10 mouse cellular contexts compared by ENCODE assay signal in the genomic region with DNA sequence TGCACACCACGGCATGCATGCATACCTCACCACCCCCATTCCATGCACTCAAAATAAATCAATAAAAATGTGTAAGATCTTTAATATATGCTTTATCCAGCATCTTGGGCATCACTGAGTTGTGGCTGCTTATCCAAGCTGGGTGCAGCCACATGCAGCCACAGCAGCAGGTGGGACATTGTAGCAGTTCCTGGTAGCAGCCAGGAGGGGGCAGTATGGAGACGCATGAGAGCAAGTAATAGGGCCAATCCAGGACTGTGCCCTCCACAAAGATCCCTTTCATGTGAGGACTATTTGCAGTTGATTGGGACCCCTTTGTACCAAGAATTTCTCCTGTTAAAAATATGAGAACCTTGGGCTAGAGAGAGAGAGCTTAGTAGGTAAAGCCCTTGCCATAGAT. TPM values are rescaled to one million over a fixed set of nuclear protein-coding genes. Genes with fewer than 3 reads are reported as not detected.
A peak's percentile ranks its signal among the peaks of the same experiment; 100 is the strongest.
DNase-seq lines count a peak whose midpoint lies in the region; ATAC-seq and TF ChIP-seq lines count a peak whose summit lies in the region.
"Had no signal": no experiment of that assay in that cellular context is flagged by ENCODE, and none has a peak within 500 bp of the region (broad histone marks: within the 10 kb centered on the region; RNA-seq: fewer than 3 reads in every experiment).

No protein-coding gene starts in this region.

- H3K36me3 ChIP-seq in kidney, postnatal 0 days (ENCODE audit: insufficient read depth, low read length): no peaks in the 10 kb centered on the region
- H3K36me3 ChIP-seq in MEL (ENCODE audit: control insufficient read depth in 1 of 2, insufficient read depth in 2 of 2, low read length in 2 of 2): no peaks in the 10 kb centered on the region
- H3K36me3 ChIP-seq in liver, embryonic 13.5 days: 0 out of 2 replicates have a peak, but pooled peaks cover under 1% of the 10 kb centered on the region

- no peak for TF ChIP-seq POLR2A in MEL (IDR thresholded peaks at IDR 0.05; ENCODE audit: control insufficient read depth in 1 of 2, insufficient read depth in 1 of 2, low read depth in 1 of 2, low read length in 2 of 2, poor library complexity in 1 of 2)

- H3K79me2 ChIP-seq in MEL (ENCODE audit: control insufficient read depth, insufficient read depth, low read length, poor library complexity): no peaks in the 10 kb centered on the region

- TF ChIP-seq CTCF in kidney, postnatal 0 days (IDR thresholded peaks at IDR 0.05; ENCODE audit: low read depth): peak; percentile 36; the same call in 1 of the 2 replicates
- TF ChIP-seq CTCF in MEL (IDR thresholded peaks at IDR 0.05 in 2 of 3, conservative IDR thresholded peaks at IDR 0.05 in 1 of 3; ENCODE audit: control insufficient read depth in 1 of 3, insufficient read depth in 1 of 3, low read depth in 2 of 3, low read length in 3 of 3, poor library complexity in 1 of 3, severe bottlenecking in 1 of 3): peak; percentile 77 to 94 (median 84)

- no peak overlapping the region for H3K9ac ChIP-seq in kidney, postnatal 0 days (ENCODE audit: low read depth, low read length)
- H3K9ac ChIP-seq in MEL (ENCODE audit: control insufficient read depth, low read depth, low read length, poor library complexity, severe bottlenecking): no peak overlapping the region
- H3K9ac ChIP-seq in liver, embryonic 13.5 days: no peak overlapping the region

- peak; percentile 50 for TF ChIP-seq RAD21 in MEL (IDR thresholded peaks at IDR 0.05; ENCODE audit: low read depth, low read length)

- no peak for DNase-seq in kidney, postnatal 0 days (ENCODE audit: low spot score)
- no peak for DNase-seq in kidney, adult 8-10 months
- peak; percentile 52 for DNase-seq in CD4-positive helper T cell, adult 2 months (ENCODE audit: low read depth, low spot score)
- DNase-seq in MEL (ENCODE audit: low read depth, low spot score): peak; percentile 80
- DNase-seq in liver, embryonic 13.5 days: peak; percentile 31
- DNase-seq in heart, postnatal 25 days (ENCODE audit: low spot score): no peak
- no peak for DNase-seq in frontal cortex, postnatal 10 days (ENCODE audit: low spot score in 2 of 2)

- H3K27me3 ChIP-seq in kidney, postnatal 0 days (ENCODE audit: insufficient read depth, low read length): no peaks in the 10 kb centered on the region
- no peaks in the 10 kb centered on the region for H3K27me3 ChIP-seq in MEL (ENCODE audit: control insufficient read depth in 1 of 2, insufficient read depth in 2 of 2, low read length in 2 of 2)
- no peaks in the 10 kb centered on the region for H3K27me3 ChIP-seq in liver, embryonic 13.5 days

- 66% methylated on average over 2 of the region's 2 CpGs for WGBS in kidney, postnatal 0 days
- 42% methylated on average over 2 of the region's 2 CpGs for WGBS in liver, embryonic 13.5 days (ENCODE audit: insufficient replicate concordance)

- ATAC-seq in kidney, postnatal 0 days (replicated peaks; ENCODE audit: low FRiP score, low read depth): no peak
- no peak for ATAC-seq in liver, embryonic 13.5 days (ENCODE audit: low read depth)

- H3K4me3 ChIP-seq in kidney, postnatal 0 days (replicated peaks; ENCODE audit: low read depth, low read length): no peak overlapping the region
- H3K4me3 ChIP-seq in MEL (ENCODE audit: control insufficient read depth in 1 of 2, insufficient read depth in 1 of 2, low read depth in 2 of 2, low read length in 2 of 2): no peak overlapping the region
- no peak overlapping the region for H3K4me3 ChIP-seq in liver, embryonic 13.5 days (replicated peaks)

- no peak overlapping the region for H3K27ac ChIP-seq in kidney, postnatal 0 days
- no peak overlapping the region for H3K27ac ChIP-seq in MEL (ENCODE audit: control insufficient read depth, low read depth, low read length)
- H3K27ac ChIP-seq in liver, embryonic 13.5 days: no peak overlapping the region

- intact Hi-C loops in heart, postnatal 25 days (cut with DNase I): no loop called here

- TF ChIP-seq EP300 in MEL (IDR thresholded peaks at IDR 0.05; ENCODE audit: low read depth in 1 of 2, low read length in 2 of 2): no peak

- H3K4me1 ChIP-seq in kidney, postnatal 0 days (replicated peaks; ENCODE audit: insufficient read depth, low read length): no peaks in the 10 kb centered on the region
- no peaks in the 10 kb centered on the region for H3K4me1 ChIP-seq in MEL (ENCODE audit: control insufficient read depth in 1 of 2, insufficient read depth in 2 of 2, low read length in 2 of 2)
- peaks cover 3% of the 10 kb centered on the region; the same call in 1 of the 2 replicates for H3K4me1 ChIP-seq in liver, embryonic 13.5 days (replicated peaks)

- H3K4me2 ChIP-seq in kidney, postnatal 0 days (ENCODE audit: low read length): no peak overlapping the region
- H3K4me2 ChIP-seq in liver, embryonic 13.5 days: no peak overlapping the region

- no peaks in the 10 kb centered on the region for H3K9me3 ChIP-seq in kidney, postnatal 0 days (replicated peaks; ENCODE audit: low read length)
- H3K9me3 ChIP-seq in MEL (replicated peaks; ENCODE audit: insufficient read depth, low read length): no peaks in the 10 kb centered on the region
- H3K9me3 ChIP-seq in liver, embryonic 13.5 days (replicated peaks): no peaks in the 10 kb centered on the region
- H3K9me3 ChIP-seq: megakaryocyte, embryonic 14.5 days had no signal

TF ChIP-seq in MEL, 35 proteins besides CTCF, POLR2A, EP300 and RAD21:
- no peak for TF ChIP-seq E2F4 (IDR thresholded peaks at IDR 0.05; ENCODE audit: borderline replicate concordance, low read depth, low read length)
- TF ChIP-seq TCF12 (IDR thresholded peaks at IDR 0.05; ENCODE audit: low read depth, low read length): no peak
- no peak for TF ChIP-seq MAZ (IDR thresholded peaks at IDR 0.05; ENCODE audit: low read depth, low read length)
- no peak for TF ChIP-seq SIN3A (IDR thresholded peaks at IDR 0.05; ENCODE audit: low read length)
- TF ChIP-seq SMC3 (IDR thresholded peaks at IDR 0.05; ENCODE audit: low read depth, low read length): peak; percentile 52

RNA-seq across cellular contexts. Expression of a gene that starts 18.8 kb away (rescaled TPM):
- 6.4 and 8.8 TPM in 2 replicates for polyA plus RNA-seq in kidney, postnatal 0 days (2015; fragmentation: Nextera tagmentation; extraction: Ambion mirVana)
- 4.4 and 5.1 TPM in 2 replicates for total RNA-seq in MEL (2012; rRNA removed)
- polyA plus RNA-seq in MEL (2012; ENCODE audit: insufficient read depth in 1 of 2, insufficient read length in 2 of 2, low read depth in 1 of 2, low replicate concordance in 2 of 2, missing spikeins in 1 of 2): 10 to 100 TPM in 1 of 2 experiments, not detected in 1; 13.5 TPM
- polyA plus RNA-seq in liver, embryonic 13.5 days (2015; fragmentation: Nextera tagmentation; extraction: Ambion mirVana): 4.5 and 5.0 TPM in 2 replicates
- 1 to 10 TPM; 5.5 to 6.2 TPM for total RNA-seq in heart, postnatal 25 days (2021)

RNA-seq across cellular contexts. Expression of a gene that starts 47.4 kb away (rescaled TPM):
- polyA plus RNA-seq in kidney, postnatal 0 days (2015; fragmentation: Nextera tagmentation; extraction: Ambion mirVana): 0.04 and 0.14 TPM in 2 replicates
- not detected in 2 replicates for total RNA-seq in MEL (2012; rRNA removed)
- not detected for polyA plus RNA-seq in MEL (2012; ENCODE audit: insufficient read depth in 1 of 2, insufficient read length in 2 of 2, low read depth in 1 of 2, low replicate concordance in 2 of 2, missing spikeins in 1 of 2)
- polyA plus RNA-seq in liver, embryonic 13.5 days (2015; fragmentation: Nextera tagmentation; extraction: Ambion mirVana): not detected in 2 replicates
- under 1 TPM; 0.06 to 0.08 TPM for total RNA-seq in heart, postnatal 25 days (2021)
- total RNA-seq: common myeloid progenitor, adult 5-6 weeks had no signal
- polyA plus RNA-seq: large intestine, adult 2 months had no signal

Comparison
In these comparisons a context has a peak if more than half of its experiments do, and no peak if none do; other contexts are left out.
1. DNase-seq: peak in CD4-positive helper T cell, adult 2 months (single experiment), MEL (single experiment) and liver, embryonic 13.5 days (single experiment); none in kidney, postnatal 0 days (single experiment), kidney, adult 8-10 months (0 of 2), heart, postnatal 25 days (single experiment) and frontal cortex, postnatal 10 days (0 of 2).